Mouse (Mus musculus) midbrain, embryonic 11.5 days (tissue): ENCODE data around the gene Olfr368. TPM values are rescaled to one million over a fixed set of nuclear protein-coding genes. Genes with fewer than 3 reads are reported as not detected.

Experiments
- ATAC-seq: fragments of 200-750 bp; cut with Nextera tagmentation; 2 replicates; pipeline ENCODE4 v1.8.0; 2017; ENCODE audit warnings: moderate TSS enrichment, moderate library complexity; ENCODE audit not compliant: low FRiP score
- DNase-seq: peaks from one replicate; pipeline ENCODE4 v3.0.0; 2015; ENCODE audit warnings: low spot score; ENCODE audit errors: missing footprints
- H3K27ac ChIP-seq: fragments of 300-500 bp; sonication (generic); 2 replicates; pipeline ENCODE4 v1.5.1; 2014; ENCODE audit warnings: low read depth, low read length
- H3K27me3 ChIP-seq: fragments of 300-500 bp; sonication (generic); 2 replicates; pipeline ENCODE4 v1.6.1; 2014; ENCODE audit warnings: mild to moderate bottlenecking, low read length, moderate library complexity, mixed read lengths; ENCODE audit not compliant: control insufficient read depth, insufficient read depth
- H3K36me3 ChIP-seq: fragments of 300-500 bp; sonication (generic); 2 replicates; pipeline ENCODE4 v1.6.1; 2014; ENCODE audit warnings: mild to moderate bottlenecking, low read length, moderate library complexity, mixed read lengths; ENCODE audit not compliant: control insufficient read depth, insufficient read depth
- H3K4me1 ChIP-seq: fragments of 300-500 bp; sonication (generic); 2 replicates; pipeline ENCODE4 v1.6.1; 2014; ENCODE audit warnings: low read length; ENCODE audit not compliant: control insufficient read depth, insufficient read depth
- H3K4me2 ChIP-seq: fragments of 300-500 bp; sonication (generic); 2 replicates; pipeline ENCODE4 v1.6.1; 2014; ENCODE audit warnings: mild to moderate bottlenecking, moderate library complexity
- H3K4me3 ChIP-seq: fragments of 300-500 bp; sonication (generic); 2 replicates; pipeline ENCODE4 v1.5.1; 2014; ENCODE audit warnings: low read depth, low read length
- H3K9ac ChIP-seq: fragments of 300-500 bp; sonication (generic); 2 replicates; pipeline ENCODE4 v1.6.1; 2014; ENCODE audit warnings: low read length
- H3K9me3 ChIP-seq: fragments of 300-500 bp; sonication (generic); 2 replicates; pipeline ENCODE4 v1.6.1; 2016; ENCODE audit warnings: low read length; ENCODE audit not compliant: control insufficient read depth
- WGBS: fragments of 180-500 bp; shearing (Covaris S2); extraction: QIAGEN DNeasy Blood & Tissue Kit; methylation state at CpG from one replicate; pipeline ENCODE4 v1.1.7; 2014; 5-methylcytosine and 5-hydroxymethylcytosine counted together
- polyA plus RNA-seq: library from polyadenylated mRNA; unstranded; fragments of >200 nt; fragmentation: Nextera tagmentation; extraction: Ambion mirVana; gene quantifications from 2 replicates; pipeline ENCODE4 v1.2.1, GENCODE M21; 2014

Gene Olfr368
- not detected in 2 replicates for polyA plus RNA-seq

GRCm38 (mm10) chr2:37326215-37326614 lies at the start of gene Olfr368:
Gene Olfr368 (plus strand): TSS chr2:37326515.
- no peaks in the 10 kb centered on the region for H3K4me1 ChIP-seq
- H3K4me2 ChIP-seq = no peak within 1 kb of the TSS
- no peaks in the 10 kb centered on the region for H3K36me3 ChIP-seq
- H3K9me3 ChIP-seq = no peaks in the 10 kb centered on the region
- H3K4me3 ChIP-seq = no peak within 1 kb of the TSS
- ATAC-seq (no peak), DNase-seq (no peak)
- H3K27ac ChIP-seq = no peak within 1 kb of the TSS
- no peak within 1 kb of the TSS for H3K9ac ChIP-seq
- no peaks in the 10 kb centered on the region for H3K27me3 ChIP-seq
- WGBS = 86% methylated on average over 1 of the region's 1 CpGs

- no peaks in the 10 kb centered on the region for H3K4me1 ChIP-seq
- ATAC-seq = no peak
- no peak overlapping the region for H3K4me3 ChIP-seq
- no peak overlapping the region for H3K9ac ChIP-seq
- 85% methylated on average over 2 of the region's 2 CpGs for WGBS
- no peaks in the 10 kb centered on the region for H3K9me3 ChIP-seq
- no peak overlapping the region for H3K4me2 ChIP-seq
- no peaks in the 10 kb centered on the region for H3K36me3 ChIP-seq
- no peak for DNase-seq
- H3K27me3 ChIP-seq = no peaks in the 10 kb centered on the region
- H3K27ac ChIP-seq = no peak overlapping the region
Observed at GRCm38 (mm10) chr2:37333321-37333720, 7.0 kb downstream of the Olfr368 start.

GRCm38 (mm10) chr2:37338497-37339187 lies 12.3 kb downstream of the Olfr368 start:
- 68% methylated on average over 10 of the region's 10 CpGs for WGBS

GRCm38 (mm10) chr2:37351671-37352070 lies 25.4 kb downstream of the Olfr368 start:
- DNase-seq = no peak
- Histone ChIP-seq H3K9me3 (no peaks in the 10 kb centered on the region), H3K4me3 (no peak overlapping the region), H3K27me3 (no peaks in the 10 kb centered on the region), H3K36me3 (peaks cover 24% of the 10 kb centered on the region), H3K4me2 (no peak overlapping the region), H3K9ac (no peak overlapping the region), H3K4me1 (no peaks in the 10 kb centered on the region), H3K27ac (no peak overlapping the region)
- WGBS = 93% methylated on average over 7 of the region's 7 CpGs
- no peak for ATAC-seq

More at GRCm38 (mm10) chr2:37338497-37339187, 12.3 kb downstream of the Olfr368 start:
- Histone ChIP-seq H3K9me3 (no peaks in the 10 kb centered on the region), H3K27ac (no peak overlapping the region), H3K4me3 (no peak overlapping the region), H3K4me1 (no peaks in the 10 kb centered on the region), H3K4me2 (no peak overlapping the region), H3K27me3 (no peaks in the 10 kb centered on the region), H3K9ac (no peak overlapping the region), H3K36me3 (no peaks in the 10 kb centered on the region)
- ATAC-seq (peak; percentile 44; the same call in 1 of the 2 replicates), DNase-seq (no peak)

GRCm38 (mm10) chr2:37355571-37355970 lies 29.3 kb downstream of the Olfr368 start:
- Histone ChIP-seq H3K9ac (no peak overlapping the region), H3K36me3 (peaks cover 24% of the 10 kb centered on the region), H3K27me3 (no peaks in the 10 kb centered on the region), H3K4me2 (no peak overlapping the region), H3K27ac (no peak overlapping the region), H3K4me3 (no peak overlapping the region), H3K9me3 (no peaks in the 10 kb centered on the region), H3K4me1 (peaks cover 5% of the 10 kb centered on the region; the same call in 1 of the 2 replicates)
- ATAC-seq = no peak
- no peak for DNase-seq
- WGBS = 98% methylated on average over 5 of the region's 5 CpGs

GRCm38 (mm10) chr2:37358633-37359540 lies 32.6 kb downstream of the Olfr368 start, which contains the start of gene Pdcl:
Gene Pdcl (minus strand): TSS chr2:37359332.
- H3K27me3 ChIP-seq = no peaks in the 10 kb centered on the region
- H3K27ac ChIP-seq = peak within 1 kb of the TSS; percentile 95
- no peaks in the 10 kb centered on the region for H3K9me3 ChIP-seq
- WGBS = under 1% methylated on average over 41 of the region's 42 CpGs
- peaks cover 5% of the 10 kb centered on the region; the same call in 1 of the 2 replicates for H3K4me1 ChIP-seq
- H3K9ac ChIP-seq = peak within 1 kb of the TSS; percentile 81
- peak within 1 kb of the TSS; percentile 69 for H3K4me2 ChIP-seq
- peak; percentile 99 for ATAC-seq
- H3K36me3 ChIP-seq = peaks cover 7% of the 10 kb centered on the region; the same call in 1 of the 2 replicates
- H3K4me3 ChIP-seq = peak within 1 kb of the TSS; percentile 75
- DNase-seq = peak; percentile 98

GRCm38 (mm10) chr2:37359908-37360307 lies 33.6 kb downstream of the Olfr368 start:
- no peak for ATAC-seq
- no peaks in the 10 kb centered on the region for H3K27me3 ChIP-seq
- no peak overlapping the region for H3K9ac ChIP-seq
- H3K9me3 ChIP-seq = no peaks in the 10 kb centered on the region
- no peak overlapping the region for H3K27ac ChIP-seq
- H3K36me3 ChIP-seq = peaks cover 4% of the 10 kb centered on the region; the same call in 1 of the 2 replicates
- peaks cover 5% of the 10 kb centered on the region; the same call in 1 of the 2 replicates for H3K4me1 ChIP-seq
- H3K4me2 ChIP-seq = peak overlapping the region; percentile 69; the same call in 1 of the 2 replicates
- no peak for DNase-seq
- WGBS = 95% methylated on average over 2 of the region's 2 CpGs
- no peak overlapping the region for H3K4me3 ChIP-seq

GRCm38 (mm10) chr2:37370651-37371050 lies 44.3 kb downstream of the Olfr368 start:
- Histone ChIP-seq H3K4me1 (no peaks in the 10 kb centered on the region), H3K9me3 (no peaks in the 10 kb centered on the region), H3K36me3 (peaks cover 2% of the 10 kb centered on the region; the same call in 1 of the 2 replicates), H3K9ac (no peak overlapping the region), H3K27me3 (no peaks in the 10 kb centered on the region), H3K27ac (no peak overlapping the region), H3K4me2 (no peak overlapping the region), H3K4me3 (no peak overlapping the region)
- DNase-seq = no peak
- WGBS = 94% methylated on average over 2 of the region's 2 CpGs
- no peak for ATAC-seq
